Mouse (Mus musculus): Measurements from ENCODE around the gene Trabd. TPM values are rescaled to one million over a fixed set of nuclear protein-coding genes. Genes with fewer than 3 reads are reported as not detected.
A peak's percentile ranks its signal among the peaks of the same experiment; 100 is the strongest.

The Trabd gene
- total and polyA plus RNA-seq, 2 experiments from 2014 or later = 46.7 to 59.2 TPM

DNA sequence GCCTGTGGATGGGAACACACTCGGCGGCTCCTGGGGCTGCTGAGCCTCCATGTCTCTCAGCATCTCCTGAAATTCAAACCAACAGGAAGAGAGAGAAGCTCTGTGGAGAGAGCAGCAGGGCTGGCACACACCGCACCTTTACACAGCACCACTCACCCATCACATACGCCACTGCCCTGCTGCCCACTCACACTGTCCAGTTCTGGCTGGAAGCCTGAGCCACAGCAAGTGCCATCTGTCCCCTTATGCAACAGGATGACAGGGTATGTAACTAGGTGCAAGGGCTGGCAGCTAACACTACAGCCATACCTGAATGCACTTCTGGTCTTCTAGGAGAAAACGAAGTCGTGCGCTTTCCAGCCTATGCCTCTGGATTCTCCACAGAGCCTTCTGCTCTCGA, 29.5 kb downstream of the Trabd start:
- no peak for ATAC-seq (ENCODE audit: insufficient read depth, low read depth)
- H3K36me3 ChIP-seq (replicated peaks; ENCODE audit: control insufficient read depth, insufficient read depth, low read length) = peaks cover 92% of the 10 kb centered on the region
- no peak overlapping the region for H3K27ac ChIP-seq (ENCODE audit: low read depth)
- no peak overlapping the region for H3K9ac ChIP-seq (replicated peaks; ENCODE audit: low read depth, low read length)
- H3K9me3 ChIP-seq (replicated peaks; ENCODE audit: control insufficient read depth, low read length) = no peaks in the 10 kb centered on the region
- no peaks in the 10 kb centered on the region for H3K4me1 ChIP-seq (ENCODE audit: control insufficient read depth, insufficient read depth)
- 91% methylated on average over 8 of the region's 8 CpGs for WGBS
- H3K27me3 ChIP-seq (ENCODE audit: control insufficient read depth, insufficient read depth, low read length) = no peaks in the 10 kb centered on the region
- no peak for TF ChIP-seq CTCF (IDR thresholded peaks at IDR 0.05; ENCODE audit: low read depth)
- no peak for TF ChIP-seq EP300 (IDR thresholded peaks at IDR 0.05; ENCODE audit: low read depth)
- H3K4me2 ChIP-seq (ENCODE audit: low read depth, low read length) = no peak overlapping the region
- DNase-seq (ENCODE audit: low spot score) = no peak
- no peak overlapping the region for H3K4me3 ChIP-seq (ENCODE audit: low read depth, low read length)

DNA sequence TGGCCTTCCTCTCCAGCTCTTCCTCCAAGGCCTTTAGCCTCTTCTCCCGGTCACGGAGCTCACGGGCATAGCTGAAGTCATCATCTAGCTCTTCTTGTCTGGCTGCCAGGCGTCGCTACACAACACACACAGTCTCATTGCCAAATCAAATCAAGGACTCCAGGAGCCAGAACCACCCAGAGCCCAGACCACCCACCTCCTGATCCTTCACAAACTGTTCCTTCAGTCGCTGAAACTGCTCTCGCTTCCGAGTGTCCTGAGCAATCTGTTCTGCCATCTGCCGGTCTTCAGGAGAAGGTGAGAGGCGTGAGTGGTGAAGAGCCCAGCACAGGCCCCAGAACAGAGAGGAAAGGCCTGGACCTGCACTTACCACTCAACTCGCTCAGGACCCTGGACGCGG, 31.1 kb downstream of the Trabd start:
- DNase-seq (ENCODE audit: low spot score) (no peak), ATAC-seq (ENCODE audit: insufficient read depth, low read depth) (no peak)
- no peaks in the 10 kb centered on the region for H3K9me3 ChIP-seq (replicated peaks; ENCODE audit: control insufficient read depth, low read length)
- H3K27ac ChIP-seq (ENCODE audit: low read depth) = no peak overlapping the region
- TF ChIP-seq CTCF (IDR thresholded peaks at IDR 0.05; ENCODE audit: low read depth) = no peak
- no peak for TF ChIP-seq EP300 (IDR thresholded peaks at IDR 0.05; ENCODE audit: low read depth)
- no peak overlapping the region for H3K4me3 ChIP-seq (ENCODE audit: low read depth, low read length)
- H3K4me2 ChIP-seq (ENCODE audit: low read depth, low read length) = no peak overlapping the region
- WGBS = 85% methylated on average over 13 of the region's 13 CpGs
- H3K36me3 ChIP-seq (replicated peaks; ENCODE audit: control insufficient read depth, insufficient read depth, low read length) = peaks cover 88% of the 10 kb centered on the region
- no peaks in the 10 kb centered on the region for H3K4me1 ChIP-seq (ENCODE audit: control insufficient read depth, insufficient read depth)
- H3K27me3 ChIP-seq (ENCODE audit: control insufficient read depth, insufficient read depth, low read length) = no peaks in the 10 kb centered on the region
- no peak overlapping the region for H3K9ac ChIP-seq (replicated peaks; ENCODE audit: low read depth, low read length)

- Histone ChIP-seq H3K9ac (replicated peaks; ENCODE audit: low read depth, low read length) (no peak overlapping the region), H3K9me3 (replicated peaks; ENCODE audit: control insufficient read depth, low read length) (no peaks in the 10 kb centered on the region), H3K27ac (ENCODE audit: low read depth) (no peak overlapping the region), H3K4me1 (ENCODE audit: control insufficient read depth, insufficient read depth) (no peaks in the 10 kb centered on the region), H3K36me3 (replicated peaks; ENCODE audit: control insufficient read depth, insufficient read depth, low read length) (peaks cover 88% of the 10 kb centered on the region), H3K4me3 (ENCODE audit: low read depth, low read length) (no peak overlapping the region), H3K4me2 (ENCODE audit: low read depth, low read length) (no peak overlapping the region), H3K27me3 (ENCODE audit: control insufficient read depth, insufficient read depth, low read length) (no peaks in the 10 kb centered on the region)
- WGBS = 88% methylated on average over 1 of the region's 1 CpGs
- DNase-seq (ENCODE audit: low spot score) (no peak), ATAC-seq (ENCODE audit: insufficient read depth, low read depth) (no peak)
- no peak for TF ChIP-seq EP300 (IDR thresholded peaks at IDR 0.05; ENCODE audit: low read depth)
- TF ChIP-seq CTCF (IDR thresholded peaks at IDR 0.05; ENCODE audit: low read depth) = no peak
Measured at GRCm38 (mm10) chr15:89106976-89107375, 32.1 kb downstream of the Trabd start.

- peak; percentile 76 for ATAC-seq (ENCODE audit: insufficient read depth, low read depth)
- peaks cover 86% of the 10 kb centered on the region for H3K36me3 ChIP-seq (replicated peaks; ENCODE audit: control insufficient read depth, insufficient read depth, low read length)
- peak; percentile 41 for TF ChIP-seq CTCF (IDR thresholded peaks at IDR 0.05; ENCODE audit: low read depth)
- no peak for TF ChIP-seq EP300 (IDR thresholded peaks at IDR 0.05; ENCODE audit: low read depth)
- no peaks in the 10 kb centered on the region for H3K4me1 ChIP-seq (ENCODE audit: control insufficient read depth, insufficient read depth)
- H3K9ac ChIP-seq (replicated peaks; ENCODE audit: low read depth, low read length) = no peak overlapping the region
- H3K9me3 ChIP-seq (replicated peaks; ENCODE audit: control insufficient read depth, low read length) = no peaks in the 10 kb centered on the region
- H3K27ac ChIP-seq (ENCODE audit: low read depth) = no peak overlapping the region
- H3K4me3 ChIP-seq (ENCODE audit: low read depth, low read length) = no peak overlapping the region
- peak; percentile 57 for DNase-seq (ENCODE audit: low spot score)
- 43% methylated on average over 9 of the region's 9 CpGs for WGBS
- H3K27me3 ChIP-seq (ENCODE audit: control insufficient read depth, insufficient read depth, low read length) = no peaks in the 10 kb centered on the region
- H3K4me2 ChIP-seq (ENCODE audit: low read depth, low read length) = no peak overlapping the region
Measured at GRCm38 (mm10) chr15:89110147-89110546, 35.2 kb downstream of the Trabd start.

GRCm38 (mm10) chr15:89118007-89118406, 43.1 kb downstream of the Trabd start:
- no peak overlapping the region for H3K4me3 ChIP-seq (ENCODE audit: low read depth, low read length)
- DNase-seq (ENCODE audit: low spot score) (no peak), ATAC-seq (ENCODE audit: insufficient read depth, low read depth) (no peak)
- H3K4me2 ChIP-seq (ENCODE audit: low read depth, low read length) = no peak overlapping the region
- H3K27ac ChIP-seq (ENCODE audit: low read depth) = no peak overlapping the region
- no peaks in the 10 kb centered on the region for H3K9me3 ChIP-seq (replicated peaks; ENCODE audit: control insufficient read depth, low read length)
- peaks cover 19% of the 10 kb centered on the region for H3K4me1 ChIP-seq (ENCODE audit: control insufficient read depth, insufficient read depth)
- H3K9ac ChIP-seq (replicated peaks; ENCODE audit: low read depth, low read length) = no peak overlapping the region
- TF ChIP-seq EP300 (IDR thresholded peaks at IDR 0.05; ENCODE audit: low read depth) (no peak), CTCF (IDR thresholded peaks at IDR 0.05; ENCODE audit: low read depth) (peak; percentile 48)
- no peaks in the 10 kb centered on the region for H3K27me3 ChIP-seq (ENCODE audit: control insufficient read depth, insufficient read depth, low read length)
- peaks cover 43% of the 10 kb centered on the region for H3K36me3 ChIP-seq (replicated peaks; ENCODE audit: control insufficient read depth, insufficient read depth, low read length)

DNA sequence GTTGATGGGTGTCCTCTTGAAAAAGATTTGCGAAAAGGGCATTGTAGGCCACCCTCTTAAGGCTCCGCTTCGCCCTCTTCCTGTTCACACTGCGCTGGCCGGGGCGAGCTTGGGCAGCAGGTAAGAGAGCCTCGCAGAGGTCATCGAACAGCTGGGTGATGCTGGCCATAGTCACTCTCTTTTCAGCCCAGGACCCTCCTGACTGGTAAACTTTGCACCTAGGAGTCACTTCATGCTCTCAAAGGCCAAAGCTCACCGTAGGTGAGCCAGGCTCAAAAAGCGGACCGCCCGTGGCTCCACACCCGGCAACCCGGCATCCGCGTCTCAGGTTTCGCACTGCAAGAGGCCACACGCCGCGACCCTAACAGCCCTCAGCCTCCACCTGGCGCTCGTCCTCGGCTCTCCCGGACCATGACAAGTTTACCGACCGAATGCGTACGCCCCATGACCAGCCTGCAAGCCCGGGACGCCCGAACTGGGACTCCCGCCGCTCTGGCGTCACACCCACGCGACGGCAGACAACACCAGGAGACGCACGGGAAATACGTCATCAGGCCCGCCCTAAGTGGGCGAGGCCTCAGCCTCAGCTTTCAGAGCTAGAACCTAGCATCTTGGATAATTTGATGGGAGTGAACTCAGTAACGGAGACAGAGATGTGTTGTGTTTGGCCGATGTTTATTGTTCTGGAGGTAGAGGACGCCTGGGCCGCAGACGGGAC, 47.9 kb downstream of the Trabd start, which contains the start of gene Tubgcp6:
TSS of gene Tubgcp6 (minus strand) at position 464 of the 718 bp plus-strand sequence.
- ATAC-seq (ENCODE audit: insufficient read depth, low read depth) (peak; percentile 88), DNase-seq (ENCODE audit: low spot score) (peak; percentile 90)
- peaks cover 32% of the 10 kb centered on the region for H3K4me1 ChIP-seq (ENCODE audit: control insufficient read depth, insufficient read depth)
- H3K27ac ChIP-seq (ENCODE audit: low read depth) = peak within 1 kb of the TSS; percentile 60
- H3K4me2 ChIP-seq (ENCODE audit: low read depth, low read length) = peak within 1 kb of the TSS; percentile 96
- peaks cover 10% of the 10 kb centered on the region for H3K36me3 ChIP-seq (replicated peaks; ENCODE audit: control insufficient read depth, insufficient read depth, low read length)
- H3K9me3 ChIP-seq (replicated peaks; ENCODE audit: control insufficient read depth, low read length) = no peaks in the 10 kb centered on the region
- peak within 1 kb of the TSS; percentile 79 for H3K9ac ChIP-seq (replicated peaks; ENCODE audit: low read depth, low read length)
- peak within 1 kb of the TSS; percentile 75 for H3K4me3 ChIP-seq (ENCODE audit: low read depth, low read length)
- WGBS = under 1% methylated on average over 47 of the region's 47 CpGs
- TF ChIP-seq EP300 (IDR thresholded peaks at IDR 0.05; ENCODE audit: low read depth) = no peak
- no peak for TF ChIP-seq CTCF (IDR thresholded peaks at IDR 0.05; ENCODE audit: low read depth)
- no peaks in the 10 kb centered on the region for H3K27me3 ChIP-seq (ENCODE audit: control insufficient read depth, insufficient read depth, low read length)

All from heart, postnatal 0 days (tissue).